Mouse (Mus musculus): ENCODE measurements at regions not wholly inside any gene's neighbourhood (a gene's known extent, or its start where the extent isn't known, plus 50 kb on each side); places are given as distances from the start of the nearest gene placed in this dataset.
A peak's percentile ranks its signal among the peaks of the same experiment; 100 is the strongest.

DNA sequence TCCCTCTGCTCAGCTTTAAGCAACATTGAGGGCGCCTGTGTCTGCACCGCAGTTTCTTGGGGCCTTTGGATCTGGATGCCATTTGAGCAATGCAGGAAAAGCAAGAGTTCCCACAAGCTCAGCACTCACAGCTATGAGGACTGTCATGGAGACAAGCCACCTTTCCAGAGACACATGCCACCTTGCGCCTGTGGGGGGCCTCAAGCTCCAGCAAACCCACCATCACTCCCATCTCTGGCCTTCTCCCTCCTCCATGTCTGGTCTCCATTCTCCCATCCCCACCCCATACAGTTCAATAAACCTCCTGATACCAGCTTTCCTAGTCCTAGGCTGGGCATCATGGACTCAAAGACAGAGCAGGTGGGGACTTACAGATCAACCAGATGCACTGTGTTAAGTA lies 97.8 kb downstream of the Wdr11 start:
- H3K9me3 ChIP-seq (replicated peaks), result no peaks in the 10 kb centered on the region
- 93% methylated on average over 3 of the region's 3 CpGs for WGBS
- no peak for ATAC-seq (ENCODE audit: low FRiP score)

GRCm38 (mm10) chr7:129690868-129691267 lies 99.2 kb downstream of the Wdr11 start:
- H3K36me3 ChIP-seq, result no peaks in the 10 kb centered on the region
- H3K4me2 ChIP-seq (replicated peaks), result no peak overlapping the region
- H3K4me1 ChIP-seq, result no peaks in the 10 kb centered on the region
- ATAC-seq (ENCODE audit: low FRiP score), result no peak
- H3K27ac ChIP-seq, result no peak overlapping the region
- 86% methylated on average over 6 of the region's 6 CpGs for WGBS
- H3K4me3 ChIP-seq, result no peak overlapping the region
- H3K9me3 ChIP-seq (replicated peaks), result no peaks in the 10 kb centered on the region
- no peaks in the 10 kb centered on the region for H3K27me3 ChIP-seq
- no peak overlapping the region for H3K9ac ChIP-seq

More for the DNA sequence above, 97.8 kb downstream of the Wdr11 start:
- Histone ChIP-seq H3K4me2 (replicated peaks) (no peak overlapping the region), H3K27ac (no peak overlapping the region), H3K36me3 (no peaks in the 10 kb centered on the region), H3K4me3 (no peak overlapping the region), H3K9ac (no peak overlapping the region), H3K4me1 (no peaks in the 10 kb centered on the region), H3K27me3 (no peaks in the 10 kb centered on the region)

DNA sequence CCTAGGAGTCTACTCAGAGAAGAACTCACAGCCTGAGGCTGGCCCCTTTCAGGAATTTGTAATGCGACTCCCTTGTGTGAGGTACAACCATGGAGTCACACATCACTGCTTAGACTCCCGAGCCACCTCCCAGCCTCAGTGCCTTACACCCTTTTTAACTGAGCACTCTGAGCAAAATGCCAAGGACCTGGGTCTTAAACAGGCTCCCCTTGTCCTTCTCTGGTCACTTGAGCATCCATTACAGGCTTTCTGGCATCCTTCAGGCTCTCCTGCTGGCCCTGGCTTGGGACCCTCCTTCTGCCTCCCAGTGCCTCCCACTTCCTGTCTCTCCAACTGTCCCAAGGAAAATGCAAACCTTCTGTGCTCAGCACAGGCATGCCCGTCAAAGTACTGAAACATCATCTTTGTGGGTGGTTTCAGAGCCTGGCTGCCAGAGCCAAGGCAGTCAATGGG lies 100.0 kb downstream of the Wdr11 start:
- H3K4me2 ChIP-seq (replicated peaks), result no peak overlapping the region
- no peaks in the 10 kb centered on the region for H3K9me3 ChIP-seq (replicated peaks)
- 36% methylated on average over 3 of the region's 3 CpGs for WGBS
- H3K27ac ChIP-seq, result 0 out of 2 replicates have a peak overlapping the region, but pooled peaks have one; percentile 8
- no peak for ATAC-seq (ENCODE audit: low FRiP score)
- no peaks in the 10 kb centered on the region for H3K27me3 ChIP-seq
- H3K9ac ChIP-seq, result no peak overlapping the region
- no peak overlapping the region for H3K4me3 ChIP-seq
- H3K36me3 ChIP-seq, result no peaks in the 10 kb centered on the region
- H3K4me1 ChIP-seq, result no peaks in the 10 kb centered on the region

- H3K27me3 ChIP-seq, result no peaks in the 10 kb centered on the region
- H3K4me2 ChIP-seq (replicated peaks), result no peak overlapping the region
- 85% methylated on average over 9 of the region's 9 CpGs for WGBS
- no peak overlapping the region for H3K9ac ChIP-seq
- no peaks in the 10 kb centered on the region for H3K9me3 ChIP-seq (replicated peaks)
- no peak overlapping the region for H3K27ac ChIP-seq
- no peak overlapping the region for H3K4me3 ChIP-seq
- ATAC-seq (ENCODE audit: low FRiP score), result no peak
- no peaks in the 10 kb centered on the region for H3K4me1 ChIP-seq
- no peaks in the 10 kb centered on the region for H3K36me3 ChIP-seq
Observed at GRCm38 (mm10) chr7:129693635-129694034, 102.0 kb downstream of the Wdr11 start.

- H3K4me3 ChIP-seq, result no peak overlapping the region
- no peaks in the 10 kb centered on the region for H3K4me1 ChIP-seq
- H3K27me3 ChIP-seq, result peaks cover 1% of the 10 kb centered on the region; the same call in 1 of the 2 replicates
- no peaks in the 10 kb centered on the region for H3K36me3 ChIP-seq
- H3K27ac ChIP-seq, result no peak overlapping the region
- ATAC-seq (ENCODE audit: low FRiP score), result no peak
- no peak overlapping the region for H3K4me2 ChIP-seq (replicated peaks)
- H3K9ac ChIP-seq, result no peak overlapping the region
- H3K9me3 ChIP-seq (replicated peaks), result no peaks in the 10 kb centered on the region
Observed at GRCm38 (mm10) chr7:129694168-129694567, 102.5 kb downstream of the Wdr11 start.

DNA sequence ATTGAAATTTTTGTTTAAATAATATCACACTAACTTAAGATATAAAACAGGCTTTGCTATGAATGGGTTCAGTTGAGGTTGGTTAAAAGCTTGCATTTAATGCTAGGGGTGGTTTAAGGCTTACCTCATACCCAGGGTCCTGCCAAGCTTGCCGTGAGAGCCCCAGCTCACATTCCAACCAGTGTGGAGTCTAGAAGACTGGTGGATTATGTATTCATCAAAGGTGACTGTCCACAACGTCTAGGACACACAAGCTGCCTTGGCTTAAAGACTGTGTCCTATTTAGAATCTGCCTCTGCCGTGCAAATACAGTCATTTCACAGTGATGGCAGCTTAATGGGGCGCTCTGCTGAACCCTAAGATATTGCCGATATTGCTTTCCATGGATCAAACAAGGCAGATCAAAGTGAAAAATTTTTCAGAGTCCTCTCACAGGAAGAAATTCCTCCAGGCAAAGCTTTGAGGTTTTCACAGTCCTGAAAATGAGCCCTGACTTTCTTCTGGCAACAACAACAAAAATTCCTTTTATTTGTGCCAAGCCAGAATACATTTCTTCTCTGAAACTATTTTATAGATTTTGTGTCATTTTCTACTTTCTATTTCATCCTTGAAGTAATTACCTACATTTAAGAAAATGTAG lies 108.4 kb downstream of the Wdr11 start:
- WGBS, result 74% methylated on average over 5 of the region's 5 CpGs
- no peak for ATAC-seq (ENCODE audit: low FRiP score)
- Histone ChIP-seq H3K9ac (no peak overlapping the region), H3K9me3 (replicated peaks) (no peaks in the 10 kb centered on the region), H3K27ac (no peak overlapping the region), H3K4me1 (no peaks in the 10 kb centered on the region), H3K4me2 (replicated peaks) (no peak overlapping the region), H3K36me3 (no peaks in the 10 kb centered on the region), H3K27me3 (peaks cover 3% of the 10 kb centered on the region; the same call in 1 of the 2 replicates), H3K4me3 (no peak overlapping the region)

DNA sequence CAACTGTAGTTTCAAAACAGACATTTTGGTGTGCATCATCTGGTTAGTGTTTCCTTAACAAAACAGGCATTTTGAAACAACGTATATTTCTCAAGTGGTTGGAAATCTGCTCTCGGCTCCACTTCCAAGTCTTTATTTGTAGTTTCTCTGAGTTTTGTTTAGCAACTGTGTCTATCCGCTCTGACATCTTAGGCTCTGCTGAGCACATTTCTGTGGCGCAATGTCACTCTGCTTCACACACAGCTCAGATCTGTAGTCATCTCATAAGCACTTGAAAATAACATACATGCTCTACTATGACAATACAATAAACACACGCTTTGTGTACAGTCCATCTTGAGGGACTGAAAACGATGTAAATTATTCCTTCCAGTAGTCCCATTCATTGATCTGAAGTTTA lies 135.9 kb downstream of the Wdr11 start:
- ATAC-seq (ENCODE audit: low FRiP score), result no peak

GRCm38 (mm10) chr7:129729709-129730238 lies 138.1 kb downstream of the Wdr11 start:
- ATAC-seq (ENCODE audit: low FRiP score), result no peak

More for the DNA sequence above, 135.9 kb downstream of the Wdr11 start:
- H3K9me3 ChIP-seq (replicated peaks), result no peaks in the 10 kb centered on the region
- no peaks in the 10 kb centered on the region for H3K27me3 ChIP-seq
- no peak overlapping the region for H3K4me3 ChIP-seq
- no peak overlapping the region for H3K4me2 ChIP-seq (replicated peaks)
- no peaks in the 10 kb centered on the region for H3K36me3 ChIP-seq
- H3K27ac ChIP-seq, result no peak overlapping the region
- no peak overlapping the region for H3K9ac ChIP-seq
- no peaks in the 10 kb centered on the region for H3K4me1 ChIP-seq
- WGBS, result 89% methylated on average over 6 of the region's 6 CpGs

GRCm38 (mm10) chr7:129730785-129731352 lies 139.2 kb downstream of the Wdr11 start:
- H3K4me1 ChIP-seq, result no peaks in the 10 kb centered on the region
- H3K4me3 ChIP-seq, result no peak overlapping the region
- H3K9me3 ChIP-seq (replicated peaks), result no peaks in the 10 kb centered on the region
- no peak for ATAC-seq (ENCODE audit: low FRiP score)
- no peak overlapping the region for H3K9ac ChIP-seq
- no peak overlapping the region for H3K27ac ChIP-seq
- WGBS, result 57% methylated on average over 7 of the region's 7 CpGs
- no peaks in the 10 kb centered on the region for H3K27me3 ChIP-seq
- no peaks in the 10 kb centered on the region for H3K36me3 ChIP-seq
- H3K4me2 ChIP-seq (replicated peaks), result no peak overlapping the region

More at GRCm38 (mm10) chr7:129729709-129730238, 138.1 kb downstream of the Wdr11 start:
- Histone ChIP-seq H3K36me3 (no peaks in the 10 kb centered on the region), H3K4me3 (no peak overlapping the region), H3K27me3 (no peaks in the 10 kb centered on the region), H3K4me1 (no peaks in the 10 kb centered on the region), H3K27ac (no peak overlapping the region), H3K9ac (no peak overlapping the region), H3K9me3 (replicated peaks) (no peaks in the 10 kb centered on the region), H3K4me2 (replicated peaks) (no peak overlapping the region)
- WGBS, result 74% methylated on average over 11 of the region's 11 CpGs

GRCm38 (mm10) chr7:129742657-129743056 lies 151.0 kb downstream of the Wdr11 start:
- Histone ChIP-seq H3K36me3 (no peaks in the 10 kb centered on the region), H3K4me3 (no peak overlapping the region), H3K4me1 (peaks cover 11% of the 10 kb centered on the region; the same call in 1 of the 2 replicates), H3K4me2 (replicated peaks) (no peak overlapping the region), H3K27me3 (no peaks in the 10 kb centered on the region), H3K27ac (no peak overlapping the region), H3K9ac (no peak overlapping the region), H3K9me3 (replicated peaks) (no peaks in the 10 kb centered on the region)
- 92% methylated on average over 4 of the region's 4 CpGs for WGBS
- no peak for ATAC-seq (ENCODE audit: low FRiP score)

- H3K4me1 ChIP-seq, result peaks cover 11% of the 10 kb centered on the region; the same call in 1 of the 2 replicates
- H3K9ac ChIP-seq, result no peak overlapping the region
- peaks cover 11% of the 10 kb centered on the region; the same call in 1 of the 2 replicates for H3K9me3 ChIP-seq (replicated peaks)
- H3K36me3 ChIP-seq, result no peaks in the 10 kb centered on the region
- H3K4me2 ChIP-seq (replicated peaks), result peak overlapping the region; percentile 1; the same call in 1 of the 2 replicates
- H3K4me3 ChIP-seq, result no peak overlapping the region
- 35% methylated on average over 16 of the region's 16 CpGs for WGBS
- H3K27ac ChIP-seq, result peak overlapping the region; percentile 77
- H3K27me3 ChIP-seq, result no peaks in the 10 kb centered on the region
- ATAC-seq (ENCODE audit: low FRiP score), result no peak
Observed at GRCm38 (mm10) chr7:129743955-129744666, 152.4 kb downstream of the Wdr11 start.

DNA sequence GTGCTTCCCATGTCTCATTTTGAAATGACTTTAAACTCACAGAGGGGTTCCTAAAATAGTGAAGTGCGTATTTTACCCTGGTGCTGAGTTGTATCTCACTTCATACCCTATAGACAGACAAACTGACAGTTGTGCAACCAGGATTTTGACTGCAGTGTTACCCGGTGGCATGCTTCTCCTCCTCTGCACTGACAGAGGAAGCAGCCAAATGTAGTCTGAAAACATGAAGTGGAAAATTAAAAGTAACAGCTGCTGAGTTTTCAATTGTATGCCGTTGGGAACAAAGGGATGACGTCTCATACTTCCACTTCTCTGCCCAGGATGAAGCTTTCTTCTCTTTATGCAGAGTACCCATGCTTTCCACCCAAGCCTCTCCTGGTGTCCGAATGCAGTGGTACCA lies 155.0 kb downstream of the Wdr11 start:
- H3K4me1 ChIP-seq, result peaks cover 11% of the 10 kb centered on the region; the same call in 1 of the 2 replicates
- H3K4me2 ChIP-seq (replicated peaks), result no peak overlapping the region
- H3K36me3 ChIP-seq, result no peaks in the 10 kb centered on the region
- H3K9ac ChIP-seq, result no peak overlapping the region
- no peaks in the 10 kb centered on the region for H3K27me3 ChIP-seq
- no peak for ATAC-seq (ENCODE audit: low FRiP score)
- no peak overlapping the region for H3K27ac ChIP-seq
- H3K9me3 ChIP-seq (replicated peaks), result peaks cover 12% of the 10 kb centered on the region; the same call in 1 of the 2 replicates
- no peak overlapping the region for H3K4me3 ChIP-seq
- WGBS, result 87% methylated on average over 5 of the region's 5 CpGs
